Comparison of ENCODE assay signal across 8 mouse cellular contexts in the genomic region with DNA sequence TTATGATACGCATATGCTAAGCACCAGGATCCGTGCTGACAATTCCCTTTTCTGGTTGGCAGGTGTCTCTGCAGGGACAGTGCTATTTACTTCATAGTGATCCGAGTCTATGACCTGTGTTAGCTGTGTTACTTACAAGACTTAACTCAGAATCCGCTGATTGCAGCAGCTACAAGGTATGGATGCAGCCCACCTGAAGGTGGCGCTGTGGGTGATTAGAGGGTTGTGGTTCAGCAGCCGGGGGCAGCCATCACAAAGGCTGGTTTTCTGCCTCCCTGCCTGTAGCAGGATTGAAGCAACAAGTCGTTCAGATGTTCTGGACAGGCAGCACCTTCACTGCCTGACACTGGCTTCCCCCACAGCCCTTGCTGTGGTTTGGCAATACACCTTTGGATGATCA.
A peak's percentile ranks its signal among the peaks of the same experiment; 100 is the strongest.
DNase-seq lines count a peak whose midpoint lies in the region; ATAC-seq and TF ChIP-seq lines count a peak whose summit lies in the region.

No protein-coding gene starts in this region.

- no peak overlapping the region; the same call in 1 of the 2 replicates for H3K27ac ChIP-seq in heart, postnatal 0 days (ENCODE audit: low read depth)

- peak; percentile 36 for DNase-seq in heart, postnatal 0 days (ENCODE audit: low spot score)
- no peak for DNase-seq in heart, adult 11 months
- no peak for DNase-seq in Patski (ENCODE audit: low read depth, low spot score)
- peak; percentile 17 to 49 for DNase-seq in heart, postnatal 14 days
- peak; percentile 62 for DNase-seq in retina, postnatal 1 day
- DNase-seq in urinary bladder, postnatal 36 days (ENCODE audit: low spot score in 2 of 2) = no peak
- no peak for DNase-seq in frontal cortex, postnatal 25 days (ENCODE audit: low spot score in 2 of 2)

- H3K36me3 ChIP-seq in heart, postnatal 0 days (replicated peaks; ENCODE audit: control insufficient read depth, insufficient read depth, low read length) = no peaks in the 10 kb centered on the region
- no peaks in the 10 kb centered on the region for H3K36me3 ChIP-seq in C2C12 (ENCODE audit: control insufficient read depth, insufficient read depth)

- ATAC-seq in heart, postnatal 0 days (ENCODE audit: insufficient read depth, low read depth) = no peak
- ATAC-seq in Patski = peak; percentile 15

- H3K4me3 ChIP-seq in heart, postnatal 0 days (ENCODE audit: low read depth, low read length) = no peak overlapping the region
- no peak overlapping the region for H3K4me3 ChIP-seq in C2C12 (ENCODE audit: insufficient read depth, poor library complexity, severe bottlenecking)

- H3K79me2 ChIP-seq in C2C12 (ENCODE audit: control insufficient read depth, insufficient read depth) = no peaks in the 10 kb centered on the region

- H3ac ChIP-seq in C2C12 (ENCODE audit: control insufficient read depth, insufficient read length, low read depth) = no peak overlapping the region

- H3K9ac ChIP-seq in heart, postnatal 0 days (replicated peaks; ENCODE audit: low read depth, low read length) = no peak overlapping the region

- TF ChIP-seq CTCF in heart, postnatal 0 days (IDR thresholded peaks at IDR 0.05; ENCODE audit: low read depth) = peak; percentile 49
- TF ChIP-seq CTCF in C2C12 (IDR thresholded peaks at IDR 0.05; ENCODE audit: control insufficient read depth, insufficient read depth, insufficient read length) = peak; percentile 3
- TF ChIP-seq CTCF in Patski (IDR thresholded peaks at IDR 0.05) = peak; percentile 76

- H3K27me3 ChIP-seq in heart, postnatal 0 days (ENCODE audit: control insufficient read depth, insufficient read depth, low read length) = no peaks in the 10 kb centered on the region
- H3K27me3 ChIP-seq in C2C12 (ENCODE audit: control insufficient read depth, insufficient read depth, insufficient read length) (no peaks in the 10 kb centered on the region), Patski (no peaks in the 10 kb centered on the region)

- peaks cover 15% of the 10 kb centered on the region for H3K4me1 ChIP-seq in heart, postnatal 0 days (ENCODE audit: control insufficient read depth, insufficient read depth)

- H3K79me3 ChIP-seq in C2C12 (ENCODE audit: low read depth) = no peaks in the 10 kb centered on the region

- in situ Hi-C loops in Patski (cut with MboI; ENCODE audit: low pct_unique_long_range_greater_than_20kb) = no loop called here

- POLR2A ChIA-PET in Patski (lab: Charles Lee) = no interaction called here

- H3K4me2 ChIP-seq in heart, postnatal 0 days (ENCODE audit: low read depth, low read length) = peak overlapping the region; percentile 71

- WGBS in heart, postnatal 0 days = 37% methylated on average over 7 of the region's 7 CpGs

- H3K9me3 ChIP-seq in heart, postnatal 0 days (replicated peaks; ENCODE audit: control insufficient read depth, low read length) = no peaks in the 10 kb centered on the region

- CTCF ChIA-PET in Patski (lab: Charles Lee) = interaction anchor here (1.0 to 3.1 kb wide), 4 partner anchors 10 to 31 kb away, joined by 3 to 30 read pairs (median 6); no protein-coding TSS in a partner anchor

- TF ChIP-seq EP300 in heart, postnatal 0 days (IDR thresholded peaks at IDR 0.05; ENCODE audit: low read depth) = no peak

- intact Hi-C loops in heart, postnatal 14 days (cut with DNase I) = no loop called here

TF ChIP-seq in C2C12, 6 proteins besides CTCF, POLR2A, EP300 and RAD21:
- no peak for TF ChIP-seq MAX (IDR thresholded peaks at IDR 0.05)
- TF ChIP-seq MYOD1 (IDR thresholded peaks at IDR 0.05; ENCODE audit: control insufficient read depth, insufficient read length, low read depth) = no peak
- TF ChIP-seq USF1 (IDR thresholded peaks at IDR 0.05; ENCODE audit: low read depth) = no peak
- no peak for TF ChIP-seq MYOG (IDR thresholded peaks at IDR 0.05; ENCODE audit: control insufficient read depth, extremely low read depth, insufficient read length)

Comparison
In these comparisons a context has a peak if more than half of its experiments do, and no peak if none do; other contexts are left out.
1. DNase-seq: peak in heart, postnatal 0 days (single experiment), heart, postnatal 14 days (2 of 2) and retina, postnatal 1 day (single experiment); none in heart, adult 11 months (single experiment), Patski (single experiment), urinary bladder, postnatal 36 days (0 of 2) and frontal cortex, postnatal 25 days (0 of 2).
2. CTCF ChIP-seq: peak in every context shown above with its lines; median percentile 76 in Patski; 49 in heart, postnatal 0 days; 3 in C2C12.